Mouse (Mus musculus): ENCODE data around the gene Sdc4. TPM values are rescaled to one million over a fixed set of nuclear protein-coding genes. Genes with fewer than 3 reads are reported as not detected.

Gene Sdc4
- total RNA-seq (2015; ENCODE audit: low replicate concordance) (0.38 and 0.42 TPM in 2 replicates), total RNA-seq (2017; ENCODE audit: low replicate concordance) (0.09 and 0.98 TPM in 2 replicates)

GRCm38 (mm10) chr2:164443460-164444000, at the start of gene Sdc4:
Gene Sdc4, minus strand, starts transcription at chr2:164443887.
- ATAC-seq (replicated peaks; ENCODE audit: low FRiP score, poor library complexity, severe bottlenecking): no peak

- ATAC-seq (replicated peaks; ENCODE audit: low FRiP score, poor library complexity, severe bottlenecking): no peak
Observed at GRCm38 (mm10) chr2:164487812-164488211, 44.1 kb upstream of the Sdc4 start.

GRCm38 (mm10) chr2:164487115-164487527, 43.4 kb upstream of the Sdc4 start:
- no peak for ATAC-seq (replicated peaks; ENCODE audit: low FRiP score, poor library complexity, severe bottlenecking)

GRCm38 (mm10) chr2:164486258-164487114, 42.8 kb upstream of the Sdc4 start:
- no peak for ATAC-seq (replicated peaks; ENCODE audit: low FRiP score, poor library complexity, severe bottlenecking)

- ATAC-seq (replicated peaks; ENCODE audit: low FRiP score, poor library complexity, severe bottlenecking): no peak
Observed at GRCm38 (mm10) chr2:164485681-164486257, 42.1 kb upstream of the Sdc4 start, which contains the start of gene Dbndd2. Gene Dbndd2, plus strand, starts transcription at chr2:164486106.

- ATAC-seq (replicated peaks; ENCODE audit: low FRiP score, poor library complexity, severe bottlenecking): no peak
Observed at GRCm38 (mm10) chr2:164473624-164474023, 29.9 kb upstream of the Sdc4 start, which contains the start of gene Trp53tg5. Gene Trp53tg5, minus strand, starts transcription at chr2:164473724.

- no peak for ATAC-seq (replicated peaks; ENCODE audit: low FRiP score, poor library complexity, severe bottlenecking)
Observed at GRCm38 (mm10) chr2:164470254-164470653, 26.6 kb upstream of the Sdc4 start.

- ATAC-seq (replicated peaks; ENCODE audit: low FRiP score, poor library complexity, severe bottlenecking): no peak
Observed at GRCm38 (mm10) chr2:164466787-164467186, 23.1 kb upstream of the Sdc4 start.

- ATAC-seq (replicated peaks; ENCODE audit: low FRiP score, poor library complexity, severe bottlenecking): no peak
Observed at GRCm38 (mm10) chr2:164465161-164465560, 21.5 kb upstream of the Sdc4 start.

GRCm38 (mm10) chr2:164460745-164461551, 17.3 kb upstream of the Sdc4 start, which contains the start of gene Gm20458:
Gene Gm20458, plus strand, starts transcription at chr2:164460967.
- peak; percentile 96 for ATAC-seq (replicated peaks; ENCODE audit: low FRiP score, poor library complexity, severe bottlenecking)

- ATAC-seq (replicated peaks; ENCODE audit: low FRiP score, poor library complexity, severe bottlenecking): no peak
Observed at GRCm38 (mm10) chr2:164458535-164458934, 14.8 kb upstream of the Sdc4 start.

GRCm38 (mm10) chr2:164457942-164458341, 14.3 kb upstream of the Sdc4 start:
- ATAC-seq (replicated peaks; ENCODE audit: low FRiP score, poor library complexity, severe bottlenecking): no peak

GRCm38 (mm10) chr2:164456864-164457300, 13.2 kb upstream of the Sdc4 start, which contains the start of gene Sys1:
Gene Sys1, plus strand, starts transcription at chr2:164456964.
- no peak for ATAC-seq (replicated peaks; ENCODE audit: low FRiP score, poor library complexity, severe bottlenecking)

- no peak for ATAC-seq (replicated peaks; ENCODE audit: low FRiP score, poor library complexity, severe bottlenecking)
Observed at GRCm38 (mm10) chr2:164456413-164456812, 12.7 kb upstream of the Sdc4 start.

GRCm38 (mm10) chr2:164455421-164456190, 11.9 kb upstream of the Sdc4 start:
- no peak for ATAC-seq (replicated peaks; ENCODE audit: low FRiP score, poor library complexity, severe bottlenecking)

- ATAC-seq (replicated peaks; ENCODE audit: low FRiP score, poor library complexity, severe bottlenecking): no peak
Observed at GRCm38 (mm10) chr2:164454846-164455245, 11.2 kb upstream of the Sdc4 start.

GRCm38 (mm10) chr2:164453887-164454500, 10.3 kb upstream of the Sdc4 start:
- no peak for ATAC-seq (replicated peaks; ENCODE audit: low FRiP score, poor library complexity, severe bottlenecking)

GRCm38 (mm10) chr2:164453047-164453757, 9.5 kb upstream of the Sdc4 start:
- no peak for ATAC-seq (replicated peaks; ENCODE audit: low FRiP score, poor library complexity, severe bottlenecking)
